Mouse (Mus musculus) heart, postnatal 0 days (tissue): ENCODE measurements around the gene H2-Oa. TPM values are rescaled to one million over a fixed set of nuclear protein-coding genes. Genes with fewer than 3 reads are reported as not detected.

Experiments used
- ATAC-seq: fragments of 200-750 bp; cut with Nextera tagmentation; 2 replicates; pipeline ENCODE4 v1.8.0; 2017; ENCODE audit warnings: low read depth, moderate number of reproducible peaks, moderate library complexity; ENCODE audit not compliant: insufficient read depth
- DNase-seq: peaks from one replicate; pipeline ENCODE4 v3.0.0-alpha.2; 2016; ENCODE audit warnings: low spot score
- H3K27ac ChIP-seq: fragments of 300-500 bp; sonication (generic); 2 replicates; pipeline ENCODE4 v1.5.1; 2014; ENCODE audit warnings: low read depth, mild to moderate bottlenecking
- H3K27me3 ChIP-seq: fragments of 300-500 bp; sonication (generic); 2 replicates; pipeline ENCODE4 v1.6.1; 2014; ENCODE audit warnings: low read length, mixed read lengths; ENCODE audit not compliant: control insufficient read depth, insufficient read depth
- H3K36me3 ChIP-seq: fragments of 300-500 bp; sonication (generic); replicated peaks from 2 replicates; pipeline ENCODE4 v1.6.1; 2014; ENCODE audit warnings: low read length, mixed read lengths; ENCODE audit not compliant: control insufficient read depth, insufficient read depth
- H3K4me1 ChIP-seq: fragments of 300-500 bp; sonication (generic); 2 replicates; pipeline ENCODE4 v1.6.1; 2014; ENCODE audit warnings: antibody characterized with exemption; ENCODE audit not compliant: control insufficient read depth, insufficient read depth
- H3K4me2 ChIP-seq: fragments of 300-500 bp; sonication (generic); 2 replicates; pipeline ENCODE4 v1.6.1; 2014; ENCODE audit warnings: low read depth, mild to moderate bottlenecking, low read length, moderate library complexity
- H3K4me3 ChIP-seq: fragments of 300-500 bp; sonication (generic); 2 replicates; pipeline ENCODE4 v1.5.1; 2014; ENCODE audit warnings: low read depth, low read length
- H3K9ac ChIP-seq: fragments of 300-500 bp; sonication (generic); replicated peaks from 2 replicates; pipeline ENCODE4 v1.6.1; 2014; ENCODE audit warnings: low read depth, low read length, mixed read lengths
- H3K9me3 ChIP-seq: fragments of 300-500 bp; sonication (generic); replicated peaks from 2 replicates; pipeline ENCODE4 v1.6.1; 2016; ENCODE audit warnings: low read length; ENCODE audit not compliant: control insufficient read depth
- CTCF ChIP-seq: IDR thresholded peaks from 2 replicates; pipeline ENCODE4 v1.5.1; 2016; ENCODE audit warnings: antibody characterized with exemption, control low read depth, low read depth
- EP300 ChIP-seq: IDR thresholded peaks from 2 replicates; pipeline ENCODE4 v1.6.1; 2016; ENCODE audit warnings: antibody characterized with exemption, low read depth
- WGBS: fragments of 180-500 bp; shearing (Covaris S2); extraction: QIAGEN DNeasy Blood & Tissue Kit; methylation state at CpG from one replicate; pipeline ENCODE4 v1.1.7; 2014; 5-methylcytosine and 5-hydroxymethylcytosine counted together
- polyA plus RNA-seq: library from polyadenylated mRNA; unstranded; fragments of >200 nt; fragmentation: Nextera tagmentation; extraction: Ambion mirVana; gene quantifications from 2 replicates; pipeline ENCODE4 v1.2.1, GENCODE M21; 2015
- total RNA-seq: library from RNA; depleted of rRNA; stranded (reverse); fragments of >200 nt; gene quantifications from 2 replicates; pipeline ENCODE4 v1.2.3, GENCODE M21; 2014; ENCODE audit warnings: low replicate concordance

Gene H2-Oa
- total and polyA plus RNA-seq, 2 experiments from 2014 or later, result not detected

GRCm38 (mm10) chr17:34094283-34095035 is 2.3 kb downstream of the H2-Oa start:
- DNase-seq (no peak), ATAC-seq (no peak)
- Histone ChIP-seq H3K27ac (no peak overlapping the region), H3K9me3 (no peaks in the 10 kb centered on the region), H3K27me3 (peaks cover 6% of the 10 kb centered on the region; the same call in 1 of the 2 replicates), H3K9ac (no peak overlapping the region), H3K4me2 (no peak overlapping the region), H3K4me3 (no peak overlapping the region), H3K4me1 (peaks cover 3% of the 10 kb centered on the region; the same call in 1 of the 2 replicates), H3K36me3 (no peaks in the 10 kb centered on the region)
- 80% methylated on average over 27 of the region's 27 CpGs for WGBS
- TF ChIP-seq CTCF (no peak), EP300 (no peak)

GRCm38 (mm10) chr17:34096497-34097010 is 4.4 kb downstream of the H2-Oa start:
- TF ChIP-seq CTCF (no peak), EP300 (no peak)
- ATAC-seq (no peak), DNase-seq (no peak)
- Histone ChIP-seq H3K9me3 (no peaks in the 10 kb centered on the region), H3K4me1 (peaks cover 3% of the 10 kb centered on the region; the same call in 1 of the 2 replicates), H3K4me2 (no peak overlapping the region), H3K4me3 (no peak overlapping the region), H3K27ac (no peak overlapping the region), H3K9ac (no peak overlapping the region), H3K36me3 (no peaks in the 10 kb centered on the region), H3K27me3 (peaks cover 6% of the 10 kb centered on the region; the same call in 1 of the 2 replicates)
- 60% methylated on average over 3 of the region's 3 CpGs for WGBS

GRCm38 (mm10) chr17:34097272-34097671 is 5.1 kb downstream of the H2-Oa start:
- Histone ChIP-seq H3K27ac (no peak overlapping the region), H3K27me3 (peaks cover 6% of the 10 kb centered on the region; the same call in 1 of the 2 replicates), H3K4me1 (peaks cover 3% of the 10 kb centered on the region; the same call in 1 of the 2 replicates), H3K36me3 (no peaks in the 10 kb centered on the region), H3K9me3 (no peaks in the 10 kb centered on the region), H3K4me2 (no peak overlapping the region), H3K4me3 (no peak overlapping the region), H3K9ac (no peak overlapping the region)
- ATAC-seq, result no peak
- 64% methylated on average over 5 of the region's 5 CpGs for WGBS
- TF ChIP-seq EP300 (no peak), CTCF (no peak)
- no peak for DNase-seq

GRCm38 (mm10) chr17:34098709-34099479 is 6.8 kb downstream of the H2-Oa start:
- TF ChIP-seq EP300, result no peak
- TF ChIP-seq CTCF, result no peak
- H3K27me3 ChIP-seq, result peaks cover 6% of the 10 kb centered on the region; the same call in 1 of the 2 replicates
- no peak overlapping the region for H3K4me2 ChIP-seq

GRCm38 (mm10) chr17:34099531-34099930 is 7.4 kb downstream of the H2-Oa start:
- WGBS, result 57% methylated on average over 5 of the region's 5 CpGs
- no peak for DNase-seq
- H3K4me3 ChIP-seq, result no peak overlapping the region
- H3K9ac ChIP-seq, result no peak overlapping the region
- no peaks in the 10 kb centered on the region for H3K9me3 ChIP-seq
- TF ChIP-seq EP300, result no peak
- no peak for TF ChIP-seq CTCF
- H3K4me2 ChIP-seq, result no peak overlapping the region
- no peaks in the 10 kb centered on the region for H3K36me3 ChIP-seq
- H3K4me1 ChIP-seq, result peaks cover 3% of the 10 kb centered on the region; the same call in 1 of the 2 replicates
- ATAC-seq, result no peak
- H3K27me3 ChIP-seq, result 0 out of 2 replicates have a peak, but pooled peaks cover 1% of the 10 kb centered on the region
- no peak overlapping the region for H3K27ac ChIP-seq

More at GRCm38 (mm10) chr17:34098709-34099479, 6.8 kb downstream of the H2-Oa start:
- ATAC-seq, result no peak; the same call in 1 of the 2 replicates
- DNase-seq, result no peak
- Histone ChIP-seq H3K9ac (no peak overlapping the region), H3K27ac (0 out of 2 replicates have a peak overlapping the region, but pooled peaks have one; percentile 30), H3K4me3 (no peak overlapping the region), H3K4me1 (peaks cover 3% of the 10 kb centered on the region; the same call in 1 of the 2 replicates), H3K9me3 (no peaks in the 10 kb centered on the region), H3K36me3 (no peaks in the 10 kb centered on the region)
- WGBS, result 36% methylated on average over 10 of the region's 10 CpGs
